Mouse (Mus musculus): ENCODE results near the gene Rrh. TPM values are rescaled to one million over a fixed set of nuclear protein-coding genes. Genes with fewer than 3 reads are reported as not detected.
A peak's percentile ranks its signal among the peaks of the same experiment; 100 is the strongest.

Gene Rrh
- polyA plus RNA-seq, 1 experiment from 2014 or later: 0.25 TPM

GRCm38 (mm10) chr3:129831035-129831568 is 8.7 kb upstream of the Rrh start, which contains the start of gene Gar1:
Gene Gar1, minus strand, starts transcription at chr3:129831396.
- H3K27ac ChIP-seq (ENCODE audit: low read length): peak within 1 kb of the TSS; percentile 91
- H3K9ac ChIP-seq (replicated peaks; ENCODE audit: low read depth, low read length): peak within 1 kb of the TSS; percentile 77
- peaks cover 15% of the 10 kb centered on the region for H3K4me1 ChIP-seq (replicated peaks; ENCODE audit: control insufficient read depth, insufficient read depth, low read length)
- H3K27me3 ChIP-seq (replicated peaks; ENCODE audit: control insufficient read depth, insufficient read depth, low read length): no peaks in the 10 kb centered on the region
- ATAC-seq: peak; percentile 96
- peak within 1 kb of the TSS; percentile 65 for H3K4me2 ChIP-seq (ENCODE audit: low read length)
- WGBS: under 1% methylated on average over 59 of the region's 60 CpGs
- H3K9me3 ChIP-seq (ENCODE audit: control insufficient read depth, low read length): no peaks in the 10 kb centered on the region
- H3K4me3 ChIP-seq (replicated peaks; ENCODE audit: low read length): peak within 1 kb of the TSS; percentile 85
- H3K36me3 ChIP-seq (ENCODE audit: control insufficient read depth, insufficient read depth): peaks cover 3% of the 10 kb centered on the region

- Histone ChIP-seq H3K36me3 (ENCODE audit: control insufficient read depth, insufficient read depth) (peaks cover 6% of the 10 kb centered on the region), H3K4me2 (ENCODE audit: low read length) (peak overlapping the region; percentile 65), H3K9me3 (ENCODE audit: control insufficient read depth, low read length) (no peaks in the 10 kb centered on the region), H3K27ac (ENCODE audit: low read length) (peak overlapping the region; percentile 91), H3K27me3 (replicated peaks; ENCODE audit: control insufficient read depth, insufficient read depth, low read length) (no peaks in the 10 kb centered on the region), H3K4me3 (replicated peaks; ENCODE audit: low read length) (peak overlapping the region; percentile 85), H3K9ac (replicated peaks; ENCODE audit: low read depth, low read length) (peak overlapping the region; percentile 77), H3K4me1 (replicated peaks; ENCODE audit: control insufficient read depth, insufficient read depth, low read length) (peaks cover 15% of the 10 kb centered on the region)
- WGBS: 0% methylated on average over 44 of the region's 45 CpGs
- no peak for ATAC-seq
Measured at GRCm38 (mm10) chr3:129830626-129831025, 8.2 kb upstream of the Rrh start.

DNA sequence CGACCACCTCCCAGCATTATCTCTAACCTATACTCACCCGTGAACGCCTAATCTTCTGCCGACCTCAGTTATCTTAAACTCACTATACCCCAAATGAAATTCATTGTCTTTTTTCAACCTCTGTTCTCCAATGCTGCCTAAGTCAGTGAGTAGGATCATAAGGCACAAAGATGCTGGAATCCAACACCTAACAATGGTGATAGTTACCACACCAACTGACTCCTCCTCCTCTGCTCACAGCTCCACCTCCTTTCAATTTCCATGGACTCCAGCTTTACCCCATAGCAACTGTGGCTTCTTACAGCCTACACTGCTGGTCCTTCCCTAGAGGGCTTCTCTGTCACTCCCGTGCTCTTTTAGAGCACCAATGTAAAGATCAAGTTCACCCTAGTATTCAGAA is 5.3 kb upstream of the Rrh start:
- Histone ChIP-seq H3K36me3 (ENCODE audit: control insufficient read depth, insufficient read depth) (peaks cover 22% of the 10 kb centered on the region), H3K27ac (ENCODE audit: low read length) (no peak overlapping the region), H3K27me3 (replicated peaks; ENCODE audit: control insufficient read depth, insufficient read depth, low read length) (no peaks in the 10 kb centered on the region), H3K9ac (replicated peaks; ENCODE audit: low read depth, low read length) (no peak overlapping the region), H3K4me1 (replicated peaks; ENCODE audit: control insufficient read depth, insufficient read depth, low read length) (peaks cover 15% of the 10 kb centered on the region), H3K9me3 (ENCODE audit: control insufficient read depth, low read length) (no peaks in the 10 kb centered on the region), H3K4me3 (replicated peaks; ENCODE audit: low read length) (no peak overlapping the region), H3K4me2 (ENCODE audit: low read length) (no peak overlapping the region)
- WGBS: 97% methylated on average over 5 of the region's 5 CpGs
- ATAC-seq: no peak

GRCm38 (mm10) chr3:129826691-129827090 is 4.3 kb upstream of the Rrh start:
- WGBS: 88% methylated on average over 10 of the region's 10 CpGs
- Histone ChIP-seq H3K4me3 (replicated peaks; ENCODE audit: low read length) (no peak overlapping the region), H3K4me1 (replicated peaks; ENCODE audit: control insufficient read depth, insufficient read depth, low read length) (peaks cover 15% of the 10 kb centered on the region), H3K27ac (ENCODE audit: low read length) (no peak overlapping the region), H3K4me2 (ENCODE audit: low read length) (no peak overlapping the region), H3K9me3 (ENCODE audit: control insufficient read depth, low read length) (no peaks in the 10 kb centered on the region), H3K36me3 (ENCODE audit: control insufficient read depth, insufficient read depth) (peaks cover 24% of the 10 kb centered on the region), H3K27me3 (replicated peaks; ENCODE audit: control insufficient read depth, insufficient read depth, low read length) (no peaks in the 10 kb centered on the region), H3K9ac (replicated peaks; ENCODE audit: low read depth, low read length) (no peak overlapping the region)
- ATAC-seq: no peak

- no peak overlapping the region for H3K27ac ChIP-seq (ENCODE audit: low read length)
- H3K4me3 ChIP-seq (replicated peaks; ENCODE audit: low read length): no peak overlapping the region
- WGBS: 94% methylated on average over 10 of the region's 10 CpGs
- peaks cover 24% of the 10 kb centered on the region for H3K36me3 ChIP-seq (ENCODE audit: control insufficient read depth, insufficient read depth)
- H3K9me3 ChIP-seq (ENCODE audit: control insufficient read depth, low read length): no peaks in the 10 kb centered on the region
- peaks cover 13% of the 10 kb centered on the region for H3K4me1 ChIP-seq (replicated peaks; ENCODE audit: control insufficient read depth, insufficient read depth, low read length)
- no peak overlapping the region for H3K9ac ChIP-seq (replicated peaks; ENCODE audit: low read depth, low read length)
- H3K27me3 ChIP-seq (replicated peaks; ENCODE audit: control insufficient read depth, insufficient read depth, low read length): no peaks in the 10 kb centered on the region
- no peak overlapping the region for H3K4me2 ChIP-seq (ENCODE audit: low read length)
- no peak for ATAC-seq
Measured at GRCm38 (mm10) chr3:129824891-129825290, 2.5 kb upstream of the Rrh start.

GRCm38 (mm10) chr3:129824146-129824545 is 1.8 kb upstream of the Rrh start:
- H3K27ac ChIP-seq (ENCODE audit: low read length): no peak overlapping the region
- no peak overlapping the region for H3K9ac ChIP-seq (replicated peaks; ENCODE audit: low read depth, low read length)
- H3K4me3 ChIP-seq (replicated peaks; ENCODE audit: low read length): no peak overlapping the region
- no peaks in the 10 kb centered on the region for H3K9me3 ChIP-seq (ENCODE audit: control insufficient read depth, low read length)
- no peak overlapping the region for H3K4me2 ChIP-seq (ENCODE audit: low read length)
- H3K36me3 ChIP-seq (ENCODE audit: control insufficient read depth, insufficient read depth): peaks cover 24% of the 10 kb centered on the region
- WGBS: 74% methylated on average over 4 of the region's 4 CpGs
- peaks cover 5% of the 10 kb centered on the region; the same call in 1 of the 2 replicates for H3K4me1 ChIP-seq (replicated peaks; ENCODE audit: control insufficient read depth, insufficient read depth, low read length)
- ATAC-seq: no peak
- H3K27me3 ChIP-seq (replicated peaks; ENCODE audit: control insufficient read depth, insufficient read depth, low read length): no peaks in the 10 kb centered on the region

- WGBS: 59% methylated on average over 5 of the region's 5 CpGs
- H3K4me2 ChIP-seq (ENCODE audit: low read length): no peak overlapping the region
- no peak overlapping the region for H3K4me3 ChIP-seq (replicated peaks; ENCODE audit: low read length)
- H3K9me3 ChIP-seq (ENCODE audit: control insufficient read depth, low read length): no peaks in the 10 kb centered on the region
- 0 out of 2 replicates have a peak, but pooled peaks have one; percentile 58 for ATAC-seq
- no peak overlapping the region for H3K9ac ChIP-seq (replicated peaks; ENCODE audit: low read depth, low read length)
- no peak overlapping the region for H3K27ac ChIP-seq (ENCODE audit: low read length)
- H3K4me1 ChIP-seq (replicated peaks; ENCODE audit: control insufficient read depth, insufficient read depth, low read length): no peaks in the 10 kb centered on the region
- no peaks in the 10 kb centered on the region for H3K27me3 ChIP-seq (replicated peaks; ENCODE audit: control insufficient read depth, insufficient read depth, low read length)
- H3K36me3 ChIP-seq (ENCODE audit: control insufficient read depth, insufficient read depth): peaks cover 24% of the 10 kb centered on the region
Measured at GRCm38 (mm10) chr3:129823293-129823692, 906 bp upstream of the Rrh start.

DNA sequence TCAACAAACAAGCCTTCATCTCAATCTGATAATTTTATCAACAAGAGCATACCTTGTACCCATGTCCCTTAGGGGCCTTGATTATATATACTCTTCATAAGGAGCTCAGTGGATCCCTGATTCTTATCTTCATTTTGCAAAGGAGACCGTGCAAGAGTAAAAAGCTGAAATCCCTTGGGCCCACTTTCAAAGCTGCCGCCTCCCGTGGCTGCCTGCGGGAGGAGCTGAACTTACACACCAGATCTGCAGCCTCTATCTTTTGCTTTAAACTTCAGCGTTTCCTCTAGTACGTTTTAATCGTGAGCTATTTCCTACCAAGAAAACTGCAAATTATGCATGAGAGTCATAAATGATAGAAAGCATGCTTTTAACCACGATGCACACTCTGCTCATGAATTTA is 651 bp downstream of the Rrh start:
- 78% methylated on average over 8 of the region's 8 CpGs for WGBS
- Histone ChIP-seq H3K9me3 (ENCODE audit: control insufficient read depth, low read length) (no peaks in the 10 kb centered on the region), H3K27me3 (replicated peaks; ENCODE audit: control insufficient read depth, insufficient read depth, low read length) (no peaks in the 10 kb centered on the region), H3K4me3 (replicated peaks; ENCODE audit: low read length) (no peak overlapping the region), H3K9ac (replicated peaks; ENCODE audit: low read depth, low read length) (no peak overlapping the region), H3K4me1 (replicated peaks; ENCODE audit: control insufficient read depth, insufficient read depth, low read length) (no peaks in the 10 kb centered on the region), H3K36me3 (ENCODE audit: control insufficient read depth, insufficient read depth) (peaks cover 24% of the 10 kb centered on the region), H3K4me2 (ENCODE audit: low read length) (no peak overlapping the region), H3K27ac (ENCODE audit: low read length) (no peak overlapping the region)
- ATAC-seq: no peak

DNA sequence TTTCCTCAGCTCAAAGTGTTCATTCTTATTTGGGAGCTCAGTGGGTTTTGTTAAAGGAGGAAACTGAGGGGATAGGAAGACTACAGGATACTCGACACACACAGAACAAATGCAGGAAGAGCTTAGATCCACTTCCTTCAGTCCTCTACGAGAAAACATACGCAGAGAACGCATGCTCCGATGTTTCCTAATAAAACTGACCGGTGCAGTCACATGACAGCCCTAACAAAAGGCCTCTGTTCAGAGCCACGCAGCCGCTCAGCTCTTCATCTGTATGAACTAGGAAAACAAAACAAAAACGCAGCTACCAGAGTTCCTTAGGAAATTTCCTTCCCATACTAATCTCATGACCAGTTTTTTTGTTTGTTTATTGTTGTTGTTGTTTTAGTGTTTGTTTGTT is 1.5 kb downstream of the Rrh start:
- WGBS: 60% methylated on average over 9 of the region's 9 CpGs
- H3K27me3 ChIP-seq (replicated peaks; ENCODE audit: control insufficient read depth, insufficient read depth, low read length): no peaks in the 10 kb centered on the region
- no peaks in the 10 kb centered on the region for H3K9me3 ChIP-seq (ENCODE audit: control insufficient read depth, low read length)
- no peak overlapping the region for H3K27ac ChIP-seq (ENCODE audit: low read length)
- no peak overlapping the region for H3K4me2 ChIP-seq (ENCODE audit: low read length)
- no peaks in the 10 kb centered on the region for H3K4me1 ChIP-seq (replicated peaks; ENCODE audit: control insufficient read depth, insufficient read depth, low read length)
- H3K4me3 ChIP-seq (replicated peaks; ENCODE audit: low read length): no peak overlapping the region
- no peak overlapping the region for H3K9ac ChIP-seq (replicated peaks; ENCODE audit: low read depth, low read length)
- peaks cover 18% of the 10 kb centered on the region for H3K36me3 ChIP-seq (ENCODE audit: control insufficient read depth, insufficient read depth)
- no peak for ATAC-seq

GRCm38 (mm10) chr3:129803765-129804164 is 18.6 kb downstream of the Rrh start, which contains the start of gene Lrit3:
Gene Lrit3, minus strand, starts transcription at chr3:129804030.
- Histone ChIP-seq H3K36me3 (ENCODE audit: control insufficient read depth, insufficient read depth) (no peaks in the 10 kb centered on the region), H3K27ac (ENCODE audit: low read length) (no peak within 1 kb of the TSS), H3K4me2 (ENCODE audit: low read length) (no peak within 1 kb of the TSS), H3K9me3 (ENCODE audit: control insufficient read depth, low read length) (no peaks in the 10 kb centered on the region), H3K9ac (replicated peaks; ENCODE audit: low read depth, low read length) (no peak within 1 kb of the TSS), H3K4me1 (replicated peaks; ENCODE audit: control insufficient read depth, insufficient read depth, low read length) (no peaks in the 10 kb centered on the region), H3K4me3 (replicated peaks; ENCODE audit: low read length) (no peak within 1 kb of the TSS), H3K27me3 (replicated peaks; ENCODE audit: control insufficient read depth, insufficient read depth, low read length) (no peaks in the 10 kb centered on the region)
- no peak for ATAC-seq
- 82% methylated on average over 10 of the region's 10 CpGs for WGBS

All from forebrain, embryonic 16.5 days (tissue).